Mouse (Mus musculus): ENCODE results near the gene Fam206a. TPM values are rescaled to one million over a fixed set of nuclear protein-coding genes. Genes with fewer than 3 reads are reported as not detected.

The Fam206a gene
- total RNA-seq, 2 experiments from 2014 or later, result 13.5 to 15.7 TPM

GRCm38 (mm10) chr4:56843963-56844362 lies 41.8 kb downstream of the Fam206a start:
- DNase-seq, result no peak

DNA sequence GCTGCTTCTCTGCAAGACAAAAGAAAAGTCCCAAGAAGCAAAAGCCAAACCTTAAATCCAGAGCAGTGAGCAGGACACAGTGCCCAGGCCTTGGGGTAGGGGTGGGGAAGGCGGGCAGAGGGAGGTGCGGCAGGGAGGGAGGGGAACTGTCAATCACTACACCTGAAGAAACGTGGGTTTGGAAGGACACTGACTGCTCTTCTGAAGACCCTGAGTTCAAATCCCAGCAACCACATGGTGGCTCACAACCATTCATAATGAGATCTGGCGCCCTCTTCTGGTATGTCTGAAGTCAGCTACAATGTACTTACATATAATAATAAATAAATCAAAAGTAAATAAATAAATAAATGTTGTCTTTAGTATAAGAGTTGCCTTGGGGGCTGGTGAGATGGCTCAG lies 42.8 kb downstream of the Fam206a start:
- no peak for DNase-seq

- no peak for DNase-seq
Observed at GRCm38 (mm10) chr4:56845896-56846533, 43.9 kb downstream of the Fam206a start.

DNA sequence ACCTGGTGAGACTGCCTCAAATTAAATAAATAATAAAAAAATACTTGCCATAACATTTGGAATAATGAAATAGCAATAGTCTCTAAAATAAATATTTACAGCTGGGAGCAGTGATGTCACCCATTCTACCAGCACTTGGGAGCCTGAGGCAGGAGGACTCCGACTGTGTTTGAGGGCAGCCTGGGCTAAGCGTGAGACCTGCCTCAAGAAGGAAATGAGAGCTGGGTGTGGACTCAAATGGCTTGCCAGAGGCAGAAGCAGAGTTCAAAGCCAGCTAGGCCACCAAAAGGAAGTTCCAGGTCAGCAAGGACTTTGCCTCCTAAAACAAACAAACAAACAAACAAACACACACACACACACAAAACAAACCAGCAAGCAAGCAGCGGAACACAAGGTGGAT lies 45.3 kb downstream of the Fam206a start:
- no peak for DNase-seq

DNA sequence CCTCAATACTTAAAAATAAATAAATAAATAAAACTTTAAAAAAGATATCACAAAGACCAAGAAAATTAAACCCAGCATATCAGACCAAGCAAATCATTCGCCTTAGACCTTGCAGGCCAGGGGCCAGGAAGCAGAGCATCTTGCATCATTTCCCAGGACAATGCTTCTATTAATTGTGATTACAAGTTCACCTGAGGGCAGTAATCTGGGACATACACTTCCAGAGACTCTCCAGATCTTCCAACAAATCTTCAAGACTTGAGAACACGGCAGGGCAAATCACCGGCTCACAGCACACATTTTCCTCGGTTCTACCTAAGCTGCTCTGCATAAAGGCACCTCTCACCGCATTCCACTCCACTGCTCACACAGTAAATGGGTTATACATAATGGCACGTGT lies 45.9 kb downstream of the Fam206a start:
- no peak for DNase-seq

- peak in 1 of 2 experiments; percentile 12 for DNase-seq
Observed at GRCm38 (mm10) chr4:56850724-56851123, 48.6 kb downstream of the Fam206a start.

GRCm38 (mm10) chr4:56855935-56856334 lies 53.8 kb downstream of the Fam206a start:
- no peak for DNase-seq

DNA sequence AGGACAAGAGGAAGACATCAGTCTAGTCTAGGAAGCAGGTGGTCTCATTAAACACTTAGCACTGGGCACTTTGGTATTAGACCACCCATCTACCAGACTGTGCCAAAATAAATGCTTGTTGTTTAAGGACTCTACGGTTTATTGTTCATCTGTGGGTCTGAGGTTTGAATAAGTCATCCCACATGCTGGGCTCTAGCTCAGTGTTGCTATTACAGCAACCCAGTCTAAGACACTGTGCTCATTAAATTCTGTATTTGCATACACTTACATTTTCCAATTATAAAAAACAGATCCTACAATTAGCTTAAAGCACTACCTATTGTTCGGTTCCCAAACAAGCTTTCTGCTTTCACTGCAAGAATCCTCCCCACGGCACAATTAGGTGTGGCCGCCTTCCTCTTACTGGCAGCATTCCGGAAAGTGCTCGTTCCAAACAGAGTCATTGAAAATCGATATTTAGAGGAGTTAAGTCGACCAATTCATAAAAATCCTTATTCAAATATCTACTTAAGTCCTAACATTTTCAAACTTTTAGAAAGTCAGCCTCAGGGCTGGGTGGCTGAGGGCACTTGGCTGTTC lies 54.3 kb downstream of the Fam206a start:
- DNase-seq, result no peak

DNA sequence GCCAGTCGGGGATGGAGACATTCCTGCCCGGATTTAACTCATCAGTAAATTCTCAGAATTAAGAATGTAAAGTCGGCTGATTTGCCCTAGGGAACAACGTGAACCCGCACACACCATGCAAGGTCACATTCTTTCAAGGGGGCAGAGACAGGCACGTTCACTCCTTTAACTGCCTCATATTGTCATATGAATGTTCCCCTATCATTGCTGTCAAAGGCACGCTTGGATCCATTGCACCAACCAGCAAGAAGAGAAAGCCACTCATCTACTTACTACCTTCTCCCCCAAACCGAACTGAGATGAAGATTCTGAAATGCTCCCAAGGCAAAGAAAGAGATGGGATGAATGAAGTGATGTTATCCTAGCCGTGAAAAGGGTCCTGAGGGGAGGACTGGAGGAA lies 56.6 kb downstream of the Fam206a start:
- DNase-seq, result no peak

Other genes starting within 250 kb of the Fam206a start
- gene Gm26657, start 62.3 kb upstream of the Fam206a start, total RNA-seq (2021), result not detected
- under 1 TPM in 1 of 2 experiments, not detected in 1; 0.20 TPM for gene Actl7b, start 60.9 kb upstream of the Fam206a start, total RNA-seq (2021)
- not detected for gene Actl7a, start 58.9 kb upstream of the Fam206a start, total RNA-seq (2021)
- 10 to 100 TPM; 26.9 to 33.0 TPM for gene Elp1, start within 50 bp of the Fam206a start, total RNA-seq (2021)
- 10 to 100 TPM; 24.3 to 33.9 TPM for gene Ctnnal1, start 62.8 kb downstream of the Fam206a start, total RNA-seq (2021)
- gene Tmem245, start 145.1 kb downstream of the Fam206a start, total RNA-seq (2021), result 10 to 100 TPM; 48.4 to 52.9 TPM
- under 1 TPM; 0.23 to 0.40 TPM for gene Frrs1l, start 188.0 kb downstream of the Fam206a start, total RNA-seq (2021)